Mouse (Mus musculus) small intestine, adult 2 months (tissue): ENCODE data around the gene Anapc15.
A peak's percentile ranks its signal among the peaks of the same experiment; 100 is the strongest.

Experiments
- CTCF ChIP-seq: fragments of 200-500 bp; IDR thresholded peaks from 2 replicates; pipeline ENCODE4 v1.5.1; 2012; ENCODE audit warnings: low read depth, mild to moderate bottlenecking, control low read depth, inconsistent platforms, low read length, moderate library complexity, mixed read lengths; ENCODE audit not compliant: insufficient replicate concordance, insufficient read length; ENCODE audit errors: extremely low read depth
- POLR2A ChIP-seq: fragments of 200-500 bp; IDR thresholded peaks from 2 replicates; pipeline ENCODE4 v1.6.1; 2012; ENCODE audit warnings: low read depth, mild to moderate bottlenecking, control low read depth, inconsistent platforms, low read length, moderate library complexity

- TF ChIP-seq CTCF (0 out of 2 replicates have a peak, but pooled peaks have one; percentile 4), POLR2A (no peak)
These were observed 27.9 kb upstream of the Anapc15 start for GRCm38 (mm10) chr7:101835457-101836109.
